Mouse (Mus musculus) heart, embryonic 13.5 days (tissue): ENCODE measurements around the gene Ifna4. TPM values are rescaled to one million over a fixed set of nuclear protein-coding genes. Genes with fewer than 3 reads are reported as not detected.

Experiments
- polyA plus RNA-seq: library from polyadenylated mRNA; unstranded; fragments of >200 nt; fragmentation: Nextera tagmentation; extraction: Ambion mirVana; gene quantifications from 2 replicates; pipeline ENCODE4 v1.2.1, GENCODE M21; 2015

Ifna4 gene
- polyA plus RNA-seq, 1 experiment from 2014 or later: not detected

Other genes with a start within 250 kb of the Ifna4 start
- gene Ifna9, start 249.5 kb upstream of the Ifna4 start, polyA plus RNA-seq: not detected in 2 replicates
- gene Ifna12, start 238.5 kb upstream of the Ifna4 start, polyA plus RNA-seq: not detected in 2 replicates
- gene C87499, start 207.4 kb upstream of the Ifna4 start, polyA plus RNA-seq: not detected in 2 replicates
- gene Ifna13, start 197.4 kb upstream of the Ifna4 start, polyA plus RNA-seq: not detected in 2 replicates
- not detected in 2 replicates for gene Ifna16, start 164.9 kb upstream of the Ifna4 start, polyA plus RNA-seq
- gene Ifna2, start 157.9 kb upstream of the Ifna4 start, polyA plus RNA-seq: not detected in 2 replicates
- not detected in 2 replicates for gene Ifnab, start 150.5 kb upstream of the Ifna4 start, polyA plus RNA-seq
- gene Gm26566, start 120.1 kb upstream of the Ifna4 start, polyA plus RNA-seq: 0.33 and 0.84 TPM in 2 replicates
- 70.7 and 76.5 TPM in 2 replicates for gene Klhl9, start 119.4 kb upstream of the Ifna4 start, polyA plus RNA-seq
- gene Gm13271, start 87.0 kb upstream of the Ifna4 start, polyA plus RNA-seq: not detected in 2 replicates
- 0.20 and 0.31 TPM in 2 replicates for gene Gm13283, start 81.7 kb upstream of the Ifna4 start, polyA plus RNA-seq
- gene Gm13290, start 68.0 kb upstream of the Ifna4 start, polyA plus RNA-seq: 0.29 TPM in 1 of 2 replicates, not detected in the other
- not detected in 2 replicates for gene Gm13289, start 64.9 kb upstream of the Ifna4 start, polyA plus RNA-seq
- not detected in 2 replicates for gene Gm13272, start 62.0 kb upstream of the Ifna4 start, polyA plus RNA-seq
- gene Ifnz, start 59.7 kb upstream of the Ifna4 start, polyA plus RNA-seq: not detected in 2 replicates
- gene Gm13276, start 56.2 kb upstream of the Ifna4 start, polyA plus RNA-seq: not detected in 2 replicates
- gene Gm13277, start 53.2 kb upstream of the Ifna4 start, polyA plus RNA-seq: not detected in 2 replicates
- not detected in 2 replicates for gene Gm13278, start 50.3 kb upstream of the Ifna4 start, polyA plus RNA-seq
- not detected in 2 replicates for gene Gm13275, start 47.4 kb upstream of the Ifna4 start, polyA plus RNA-seq
- gene Gm13279, start 44.5 kb upstream of the Ifna4 start, polyA plus RNA-seq: not detected in 2 replicates
- 0.68 and 0.82 TPM in 2 replicates for gene Gm13285, start 42.2 kb upstream of the Ifna4 start, polyA plus RNA-seq
- not detected in 2 replicates for gene Gm13287, start 38.6 kb upstream of the Ifna4 start, polyA plus RNA-seq
- not detected in 2 replicates for gene Gm13288, start 36.3 kb upstream of the Ifna4 start, polyA plus RNA-seq
- gene Ifna7, start 25.6 kb upstream of the Ifna4 start, polyA plus RNA-seq: not detected in 2 replicates
- not detected in 2 replicates for gene Ifna11, start 21.9 kb upstream of the Ifna4 start, polyA plus RNA-seq
- not detected in 2 replicates for gene Ifna6, start 14.4 kb upstream of the Ifna4 start, polyA plus RNA-seq
- gene Ifna5, start 6.3 kb upstream of the Ifna4 start, polyA plus RNA-seq: not detected in 2 replicates
- not detected in 2 replicates for gene Ifna1, start 8.2 kb downstream of the Ifna4 start, polyA plus RNA-seq
- gene Ifne, start 38.3 kb downstream of the Ifna4 start, polyA plus RNA-seq: not detected in 2 replicates